Mouse (Mus musculus) heart, embryonic 12.5 days (tissue): Measurements from ENCODE around the gene Ppa1. TPM values are rescaled to one million over a fixed set of nuclear protein-coding genes. Genes with fewer than 3 reads are reported as not detected.
"Not testable (repeated sequence)": the region's sequence is repeated elsewhere in the genome, so short reads cannot be mapped to it uniquely, and the experiment has no call there.

Source experiments
- ATAC-seq: fragments of 200-750 bp; cut with Nextera tagmentation; 2 replicates; pipeline ENCODE4 v1.8.0; 2017; ENCODE audit warnings: moderate TSS enrichment, moderate library complexity; ENCODE audit not compliant: insufficient number of reproducible peaks, low FRiP score
- H3K27ac ChIP-seq: fragments of 300-500 bp; sonication (generic); 2 replicates; pipeline ENCODE4 v1.5.1; 2016; ENCODE audit warnings: mild to moderate bottlenecking, moderate library complexity; ENCODE audit not compliant: poor library complexity, severe bottlenecking
- H3K27me3 ChIP-seq: fragments of 300-500 bp; sonication (generic); replicated peaks from 2 replicates; pipeline ENCODE4 v1.6.1; 2016; ENCODE audit warnings: mild to moderate bottlenecking, moderate library complexity
- H3K36me3 ChIP-seq: fragments of 300-500 bp; sonication (generic); 2 replicates; pipeline ENCODE4 v1.6.1; 2016; ENCODE audit warnings: mild to moderate bottlenecking, moderate library complexity
- H3K4me1 ChIP-seq: fragments of 300-500 bp; sonication (generic); replicated peaks from 2 replicates; pipeline ENCODE4 v1.6.1; 2016; ENCODE audit warnings: mild to moderate bottlenecking
- H3K4me2 ChIP-seq: fragments of 300-500 bp; sonication (generic); 2 replicates; pipeline ENCODE4 v1.6.1; 2016; ENCODE audit warnings: mild to moderate bottlenecking, moderate library complexity
- H3K4me3 ChIP-seq: fragments of 300-500 bp; sonication (generic); 2 replicates; pipeline ENCODE4 v1.5.1; 2016; ENCODE audit warnings: mild to moderate bottlenecking
- H3K9ac ChIP-seq: fragments of 300-500 bp; sonication (generic); 2 replicates; pipeline ENCODE4 v1.6.1; 2016; ENCODE audit warnings: mild to moderate bottlenecking, moderate library complexity
- H3K9me3 ChIP-seq: fragments of 300-500 bp; sonication (generic); replicated peaks from 2 replicates; pipeline ENCODE4 v1.6.1; 2016; ENCODE audit warnings: mild to moderate bottlenecking, moderate library complexity
- WGBS: fragments of 180-500 bp; shearing (Covaris S2); methylation state at CpG from one replicate; pipeline ENCODE4 v1.1.7; 2016; 5-methylcytosine and 5-hydroxymethylcytosine counted together
- polyA plus RNA-seq: library from polyadenylated mRNA; unstranded; fragments of >200 nt; fragmentation: Nextera tagmentation; extraction: Ambion mirVana; gene quantifications from 2 replicates; pipeline ENCODE4 v1.2.1, GENCODE M21; 2016

The Ppa1 gene
- polyA plus RNA-seq, 1 experiment from 2014 or later, result 130 TPM

- H3K36me3 ChIP-seq, result no peaks in the 10 kb centered on the region
- peaks cover 18% of the 10 kb centered on the region for H3K27me3 ChIP-seq
- no peak for ATAC-seq
- 65% methylated on average over 9 of the region's 9 CpGs for WGBS
- H3K9me3 ChIP-seq, result no peaks in the 10 kb centered on the region; the same call in 1 of the 2 replicates
- no peak overlapping the region for H3K4me2 ChIP-seq
- H3K9ac ChIP-seq, result no peak overlapping the region
- no peak overlapping the region for H3K4me3 ChIP-seq
- H3K4me1 ChIP-seq, result peaks cover 14% of the 10 kb centered on the region
- no peak overlapping the region for H3K27ac ChIP-seq
Measured at GRCm38 (mm10) chr10:61621681-61622080, 26.7 kb upstream of the Ppa1 start.

GRCm38 (mm10) chr10:61623874-61624273 lies 24.5 kb upstream of the Ppa1 start:
- H3K36me3 ChIP-seq, ATAC-seq, H3K4me3 ChIP-seq, H3K4me2 ChIP-seq, H3K27ac ChIP-seq, H3K9me3 ChIP-seq, H3K9ac ChIP-seq: not testable (repeated sequence)
- H3K4me1 ChIP-seq, result peaks cover 30% of the 10 kb centered on the region
- 65% methylated on average over 3 of the region's 3 CpGs for WGBS
- H3K27me3 ChIP-seq, result peaks cover 18% of the 10 kb centered on the region

DNA sequence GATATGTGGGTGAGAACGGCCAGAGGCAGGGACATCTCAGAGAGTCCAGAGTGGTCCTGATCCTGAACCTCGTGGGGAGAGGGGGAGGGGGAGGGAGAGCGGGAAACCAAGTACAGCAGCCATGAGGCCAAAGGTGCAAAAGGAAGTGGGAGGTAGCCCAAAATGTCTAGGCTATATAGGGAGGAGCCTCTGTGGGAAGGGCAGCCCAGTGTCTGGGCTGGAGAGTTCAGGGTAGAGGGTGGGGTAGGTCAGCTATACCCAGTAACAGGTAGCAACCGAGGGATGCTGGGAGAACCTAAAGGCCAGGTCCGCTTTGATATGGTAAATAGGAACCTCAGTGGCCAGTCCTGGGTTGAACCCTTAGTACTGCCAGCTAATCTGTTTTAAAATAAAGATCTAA lies 23.6 kb upstream of the Ppa1 start:
- Histone ChIP-seq H3K27me3 (peaks cover 18% of the 10 kb centered on the region), H3K27ac (no peak overlapping the region), H3K36me3 (no peaks in the 10 kb centered on the region), H3K4me3 (no peak overlapping the region), H3K9ac (no peak overlapping the region), H3K4me1 (peaks cover 30% of the 10 kb centered on the region), H3K9me3 (no peaks in the 10 kb centered on the region), H3K4me2 (peak overlapping the region; percentile 78; the same call in 1 of the 2 replicates)
- ATAC-seq, result no peak
- WGBS, result 35% methylated on average over 5 of the region's 5 CpGs

DNA sequence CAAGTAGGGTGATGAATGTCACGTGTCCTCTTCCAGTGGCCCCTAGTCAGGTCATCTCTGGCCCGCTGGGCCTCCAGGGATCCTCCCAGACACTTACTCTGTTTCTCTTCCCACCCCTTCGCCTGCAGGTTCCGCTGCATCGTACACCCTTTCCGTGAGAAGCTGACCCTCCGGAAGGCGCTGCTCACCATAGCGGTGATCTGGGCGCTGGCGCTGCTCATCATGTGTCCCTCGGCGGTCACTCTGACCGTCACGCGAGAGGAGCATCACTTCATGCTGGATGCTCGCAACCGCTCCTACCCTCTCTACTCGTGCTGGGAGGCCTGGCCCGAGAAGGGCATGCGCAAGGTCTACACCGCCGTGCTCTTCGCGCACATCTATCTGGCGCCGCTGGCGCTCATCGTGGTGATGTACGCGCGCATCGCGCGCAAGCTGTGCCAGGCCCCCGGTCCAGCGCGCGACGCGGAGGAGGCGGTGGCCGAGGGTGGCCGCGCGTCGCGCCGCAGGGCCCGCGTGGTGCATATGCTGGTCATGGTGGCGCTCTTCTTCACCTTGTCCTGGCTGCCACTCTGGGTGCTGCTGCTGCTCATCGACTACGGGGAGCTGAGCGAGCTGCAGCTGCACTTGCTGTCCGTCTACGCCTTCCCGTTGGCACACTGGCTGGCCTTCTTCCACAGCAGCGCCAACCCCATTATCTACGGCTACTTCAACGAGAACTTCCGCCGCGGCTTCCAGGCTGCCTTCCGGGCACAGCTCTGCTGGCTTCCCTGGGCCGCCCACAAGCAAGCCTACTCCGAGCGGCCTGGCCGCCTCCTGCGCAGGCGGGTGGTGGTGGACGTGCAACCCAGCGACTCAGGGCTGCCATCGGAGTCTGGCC lies 22.7 kb upstream of the Ppa1 start:
- H3K4me2 ChIP-seq, result peak overlapping the region; percentile 78
- H3K4me3 ChIP-seq, result peak overlapping the region; percentile 44
- H3K9me3 ChIP-seq, result no peaks in the 10 kb centered on the region
- no peak overlapping the region for H3K27ac ChIP-seq
- H3K4me1 ChIP-seq, result peaks cover 30% of the 10 kb centered on the region
- peaks cover 18% of the 10 kb centered on the region for H3K27me3 ChIP-seq
- H3K36me3 ChIP-seq, result no peaks in the 10 kb centered on the region
- 3% methylated on average over 74 of the region's 74 CpGs for WGBS
- ATAC-seq, result peak; percentile 53
- H3K9ac ChIP-seq, result peak overlapping the region; percentile 22; the same call in 1 of the 2 replicates

GRCm38 (mm10) chr10:61626551-61626950 lies 21.8 kb upstream of the Ppa1 start:
- H3K9ac ChIP-seq, result no peak overlapping the region
- H3K9me3 ChIP-seq, result no peaks in the 10 kb centered on the region
- ATAC-seq, result no peak
- H3K4me1 ChIP-seq, result peaks cover 30% of the 10 kb centered on the region
- H3K27me3 ChIP-seq, result peaks cover 18% of the 10 kb centered on the region
- H3K4me3 ChIP-seq, result no peak overlapping the region
- no peaks in the 10 kb centered on the region for H3K36me3 ChIP-seq
- 81% methylated on average over 3 of the region's 3 CpGs for WGBS
- no peak overlapping the region for H3K4me2 ChIP-seq
- H3K27ac ChIP-seq, result no peak overlapping the region

DNA sequence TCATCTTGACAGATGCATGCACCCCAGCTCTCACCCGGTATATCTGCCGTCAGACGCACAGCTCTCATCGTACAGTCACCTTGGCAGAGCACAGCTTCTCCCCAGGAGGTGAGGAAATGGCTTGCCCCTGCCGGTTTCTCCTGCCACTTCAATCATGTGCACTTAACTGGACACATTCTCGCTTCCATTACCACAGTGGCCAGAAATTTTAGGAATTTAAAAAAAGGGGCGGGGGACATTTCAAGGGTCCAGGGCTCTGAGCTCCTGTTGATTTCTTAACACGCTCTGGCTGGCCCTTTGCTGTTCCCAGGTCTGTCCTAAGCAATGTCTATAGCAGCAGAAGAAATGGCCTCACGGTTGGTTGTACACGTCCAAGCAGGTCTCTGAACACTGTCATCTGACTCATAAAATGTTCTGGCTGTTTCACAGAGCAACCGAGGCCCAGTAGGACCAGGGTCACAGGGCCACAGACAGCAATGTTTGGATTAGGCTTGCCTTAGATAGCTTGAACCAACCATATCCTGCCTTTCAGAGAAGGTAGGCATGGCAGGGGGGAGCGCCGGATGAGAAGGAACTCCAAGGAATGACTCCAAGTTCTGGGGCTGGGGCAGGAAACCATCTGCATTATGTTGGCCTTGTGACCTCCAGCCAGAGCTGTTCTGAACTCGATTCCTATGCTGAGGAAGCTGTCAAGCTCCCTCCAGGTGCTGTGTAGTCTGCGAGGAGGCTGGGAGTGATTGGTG lies 21.0 kb upstream of the Ppa1 start:
- Histone ChIP-seq H3K27me3 (peaks cover 18% of the 10 kb centered on the region), H3K9me3 (no peaks in the 10 kb centered on the region), H3K4me3 (no peak overlapping the region), H3K9ac (no peak overlapping the region), H3K27ac (peak overlapping the region; percentile 30; the same call in 1 of the 2 replicates), H3K4me2 (0 out of 2 replicates have a peak overlapping the region, but pooled peaks have one; percentile 14), H3K36me3 (no peaks in the 10 kb centered on the region), H3K4me1 (peaks cover 34% of the 10 kb centered on the region)
- no peak for ATAC-seq
- WGBS, result 38% methylated on average over 15 of the region's 15 CpGs

GRCm38 (mm10) chr10:61627938-61628250 lies 20.5 kb upstream of the Ppa1 start:
- H3K4me2 ChIP-seq, result no peak overlapping the region
- H3K9ac ChIP-seq, result no peak overlapping the region
- no peaks in the 10 kb centered on the region for H3K36me3 ChIP-seq
- H3K27ac ChIP-seq, result peak overlapping the region; percentile 30; the same call in 1 of the 2 replicates
- no peak overlapping the region for H3K4me3 ChIP-seq
- no peaks in the 10 kb centered on the region for H3K9me3 ChIP-seq
- ATAC-seq, result no peak
- 46% methylated on average over 4 of the region's 4 CpGs for WGBS
- peaks cover 18% of the 10 kb centered on the region for H3K27me3 ChIP-seq
- H3K4me1 ChIP-seq, result peaks cover 34% of the 10 kb centered on the region

GRCm38 (mm10) chr10:61632445-61632844 lies 15.9 kb upstream of the Ppa1 start:
- no peak overlapping the region for H3K4me3 ChIP-seq
- no peak overlapping the region for H3K9ac ChIP-seq
- H3K27ac ChIP-seq, result no peak overlapping the region
- no peaks in the 10 kb centered on the region for H3K36me3 ChIP-seq
- H3K27me3 ChIP-seq, result no peaks in the 10 kb centered on the region
- no peak for ATAC-seq
- no peak overlapping the region for H3K4me2 ChIP-seq
- WGBS, result 61% methylated on average over 10 of the region's 10 CpGs
- H3K9me3 ChIP-seq, result 0 out of 2 replicates have a peak, but pooled peaks cover 7% of the 10 kb centered on the region
- H3K4me1 ChIP-seq, result peaks cover 12% of the 10 kb centered on the region

DNA sequence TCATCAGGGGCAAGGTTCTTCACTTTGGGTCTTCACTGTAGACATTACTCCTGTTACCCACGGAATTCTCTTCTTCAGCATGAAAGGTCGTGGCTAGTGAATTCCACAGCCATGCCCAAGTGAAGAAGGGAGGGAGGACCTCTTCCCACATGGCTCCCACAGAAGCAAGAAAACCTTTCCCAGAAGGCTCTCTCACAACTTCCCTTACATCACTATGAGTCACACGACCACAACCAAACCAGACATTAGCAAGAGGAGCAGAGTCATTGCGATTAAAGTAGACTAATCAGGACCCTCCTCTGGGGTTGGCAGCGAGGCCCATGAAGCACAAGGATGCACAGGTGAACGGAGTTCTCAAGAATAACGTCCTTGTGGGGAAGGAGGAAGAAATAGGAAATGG lies 11.3 kb upstream of the Ppa1 start:
- no peak for ATAC-seq
- WGBS, result 71% methylated on average over 7 of the region's 7 CpGs

GRCm38 (mm10) chr10:61640363-61640762 lies 8.0 kb upstream of the Ppa1 start:
- ATAC-seq, result no peak
- Histone ChIP-seq H3K36me3 (no peaks in the 10 kb centered on the region), H3K27me3 (no peaks in the 10 kb centered on the region), H3K4me2 (no peak overlapping the region), H3K9me3 (0 out of 2 replicates have a peak, but pooled peaks cover 7% of the 10 kb centered on the region), H3K4me3 (no peak overlapping the region), H3K27ac (no peak overlapping the region), H3K4me1 (no peaks in the 10 kb centered on the region), H3K9ac (no peak overlapping the region)
- WGBS, result 73% methylated on average over 4 of the region's 4 CpGs

More for the DNA sequence above, 11.3 kb upstream of the Ppa1 start:
- no peak overlapping the region for H3K4me2 ChIP-seq
- no peak overlapping the region for H3K27ac ChIP-seq
- H3K9me3 ChIP-seq, result 0 out of 2 replicates have a peak, but pooled peaks cover 7% of the 10 kb centered on the region
- peaks cover 2% of the 10 kb centered on the region for H3K4me1 ChIP-seq
- no peak overlapping the region for H3K9ac ChIP-seq
- no peak overlapping the region for H3K4me3 ChIP-seq
- no peaks in the 10 kb centered on the region for H3K36me3 ChIP-seq
- H3K27me3 ChIP-seq, result no peaks in the 10 kb centered on the region

DNA sequence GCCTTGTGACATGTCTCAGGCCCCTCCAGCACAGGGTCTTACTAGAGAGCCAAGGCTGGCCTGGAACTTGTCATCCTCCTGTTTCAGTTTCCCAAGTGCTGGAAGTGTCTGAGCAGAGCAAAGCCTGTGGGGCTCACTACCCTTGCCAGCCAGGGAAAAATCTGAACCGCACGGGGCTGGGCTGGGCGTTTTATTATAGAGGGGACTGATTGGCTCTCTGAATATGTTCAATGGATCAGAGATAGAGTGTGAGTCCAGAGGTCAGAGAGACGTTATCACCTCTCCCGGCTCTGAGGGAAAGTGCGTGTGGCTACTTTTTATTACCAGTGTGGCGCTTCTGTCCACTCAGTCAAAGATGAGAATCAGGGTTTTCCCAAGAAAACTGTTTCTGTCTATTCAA lies 1.8 kb upstream of the Ppa1 start:
- 60% methylated on average over 7 of the region's 7 CpGs for WGBS
- Histone ChIP-seq H3K9ac (no peak overlapping the region), H3K9me3 (no peaks in the 10 kb centered on the region), H3K4me3 (no peak overlapping the region), H3K27me3 (no peaks in the 10 kb centered on the region), H3K36me3 (peaks cover 7% of the 10 kb centered on the region; the same call in 1 of the 2 replicates), H3K4me1 (peaks cover 11% of the 10 kb centered on the region), H3K27ac (no peak overlapping the region), H3K4me2 (no peak overlapping the region)
- ATAC-seq, result no peak
